Mouse (Mus musculus) frontal cortex, adult 2 months (tissue): ENCODE data around the gene Actl6b. TPM values are rescaled to one million over a fixed set of nuclear protein-coding genes. Genes with fewer than 3 reads are reported as not detected.

ENCODE experiments used
- DNase-seq, 2 experiments: peaks; one replicate each; pipeline ENCODE4 v3.0.0; 2022; ENCODE audit warnings: low spot score in 1 of 2; ENCODE audit errors: extremely low spot score in 1 of 2
- polyA plus RNA-seq: library from polyadenylated mRNA; depleted of rRNA; stranded (reverse); fragments of >200 nt; gene quantifications from 2 replicates; pipeline ENCODE4 v1.2.3, GENCODE M21; 2012; rRNA removed

The Actl6b gene
- 184 and 199 TPM in 2 replicates for polyA plus RNA-seq

DNA sequence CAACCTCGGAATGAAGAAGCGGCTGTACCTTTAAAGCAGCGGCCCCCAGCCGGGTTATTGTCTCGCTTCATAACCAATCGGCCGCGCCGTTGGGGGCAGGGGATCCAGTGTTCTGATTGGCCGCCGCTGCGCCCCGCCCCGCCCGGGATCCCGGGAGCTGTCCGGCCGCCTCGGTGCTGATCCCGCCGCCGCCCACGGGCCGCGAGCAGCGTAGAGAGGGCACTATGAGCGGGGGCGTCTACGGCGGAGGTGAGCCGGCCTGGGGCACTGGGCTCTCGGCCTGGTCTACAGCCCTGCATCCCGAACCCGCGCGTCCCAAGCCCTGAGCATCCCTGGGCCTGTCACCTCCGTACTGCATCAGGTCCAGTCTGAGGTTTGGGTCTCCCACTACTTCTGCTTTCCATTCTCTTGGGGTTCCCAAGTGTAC lies at the start of gene Actl6b:
TSS of gene Actl6b (plus strand) at position 107 of the 427 bp plus-strand sequence.
- peak; percentile 86 to 93 for DNase-seq

DNA sequence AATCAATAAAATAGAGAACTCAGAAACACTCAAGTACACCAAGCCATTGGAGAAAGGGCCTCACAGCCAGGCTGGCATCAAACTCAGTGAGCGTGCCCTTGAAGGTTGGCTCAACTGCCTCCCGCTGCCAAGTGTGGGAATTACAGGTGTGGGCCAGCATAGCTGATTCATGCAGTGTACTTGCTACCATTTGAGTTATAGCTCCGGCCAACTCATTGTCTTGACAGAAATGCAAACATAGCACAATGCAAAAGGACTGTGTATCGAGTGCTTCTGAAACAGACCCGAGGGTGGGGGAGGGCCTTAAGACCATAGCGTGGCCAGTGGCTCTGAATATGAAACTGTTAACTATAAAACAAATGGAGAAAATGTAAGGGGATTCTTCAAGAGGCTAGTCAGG lies 49.3 kb upstream of the Actl6b start:
- DNase-seq: no peak

- DNase-seq: peak in 1 of 2 experiments; percentile 74
Measured at GRCm38 (mm10) chr5:137510014-137510501, 43.3 kb upstream of the Actl6b start.

DNA sequence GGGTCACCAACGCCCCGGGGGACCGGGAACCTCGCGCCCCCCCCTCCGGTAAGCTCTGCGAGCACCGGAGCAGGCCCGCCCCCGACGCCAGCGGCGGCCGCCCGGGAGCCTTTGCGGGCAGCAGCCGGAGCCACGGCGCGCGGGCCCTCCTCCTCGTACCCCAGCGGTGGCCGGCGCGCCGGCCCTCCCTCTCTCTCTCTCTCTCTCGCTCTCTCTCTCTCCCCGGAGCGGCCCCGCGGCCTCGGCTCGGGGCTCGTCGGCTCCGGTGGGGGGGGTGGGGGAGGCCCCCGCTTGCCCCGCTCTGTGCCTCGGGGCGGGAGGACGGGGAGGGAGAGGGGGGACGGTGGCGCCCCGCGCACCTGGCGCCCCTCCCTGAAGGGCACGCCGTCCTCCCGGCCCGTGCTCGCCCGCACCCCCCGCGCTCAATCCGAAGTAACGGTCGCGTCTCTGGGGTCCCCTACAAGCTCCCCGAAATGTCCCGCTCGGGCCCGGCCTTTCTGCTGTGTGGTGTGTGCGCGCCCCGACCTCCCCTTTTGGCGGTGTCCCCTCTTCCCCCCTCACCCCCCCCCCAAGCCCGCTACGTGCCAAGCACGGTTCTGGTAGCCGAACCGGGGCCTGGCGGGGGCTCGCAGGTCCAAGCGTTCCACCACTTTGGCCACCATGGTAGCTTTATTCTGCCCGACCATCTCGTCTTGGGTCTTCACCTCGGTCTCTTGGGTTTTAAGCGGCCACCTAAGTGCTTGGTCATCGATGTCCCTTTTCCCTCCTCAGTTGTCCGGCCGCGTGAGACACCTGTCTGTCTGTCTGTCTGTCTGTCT lies 42.5 kb upstream of the Actl6b start:
- no peak for DNase-seq

DNA sequence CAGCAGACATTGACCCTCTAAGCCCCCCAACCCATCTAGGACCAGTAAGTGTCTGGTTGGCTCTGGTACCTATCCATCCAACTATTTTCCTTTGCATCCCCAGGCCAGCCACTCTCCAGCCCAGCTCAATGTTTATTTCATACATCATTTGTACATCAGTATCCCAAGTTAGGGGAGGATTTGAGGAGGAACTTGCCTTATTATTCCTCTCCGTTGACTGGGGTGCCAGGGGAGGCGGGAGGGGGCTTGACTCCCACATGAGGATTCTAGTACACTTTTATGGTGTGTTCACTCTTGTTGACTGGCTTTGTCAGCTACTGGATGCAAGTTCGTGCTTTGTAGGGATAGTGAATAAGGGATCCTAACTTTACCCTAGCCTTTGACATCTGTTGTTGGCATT lies 41.6 kb upstream of the Actl6b start:
- no peak for DNase-seq

DNA sequence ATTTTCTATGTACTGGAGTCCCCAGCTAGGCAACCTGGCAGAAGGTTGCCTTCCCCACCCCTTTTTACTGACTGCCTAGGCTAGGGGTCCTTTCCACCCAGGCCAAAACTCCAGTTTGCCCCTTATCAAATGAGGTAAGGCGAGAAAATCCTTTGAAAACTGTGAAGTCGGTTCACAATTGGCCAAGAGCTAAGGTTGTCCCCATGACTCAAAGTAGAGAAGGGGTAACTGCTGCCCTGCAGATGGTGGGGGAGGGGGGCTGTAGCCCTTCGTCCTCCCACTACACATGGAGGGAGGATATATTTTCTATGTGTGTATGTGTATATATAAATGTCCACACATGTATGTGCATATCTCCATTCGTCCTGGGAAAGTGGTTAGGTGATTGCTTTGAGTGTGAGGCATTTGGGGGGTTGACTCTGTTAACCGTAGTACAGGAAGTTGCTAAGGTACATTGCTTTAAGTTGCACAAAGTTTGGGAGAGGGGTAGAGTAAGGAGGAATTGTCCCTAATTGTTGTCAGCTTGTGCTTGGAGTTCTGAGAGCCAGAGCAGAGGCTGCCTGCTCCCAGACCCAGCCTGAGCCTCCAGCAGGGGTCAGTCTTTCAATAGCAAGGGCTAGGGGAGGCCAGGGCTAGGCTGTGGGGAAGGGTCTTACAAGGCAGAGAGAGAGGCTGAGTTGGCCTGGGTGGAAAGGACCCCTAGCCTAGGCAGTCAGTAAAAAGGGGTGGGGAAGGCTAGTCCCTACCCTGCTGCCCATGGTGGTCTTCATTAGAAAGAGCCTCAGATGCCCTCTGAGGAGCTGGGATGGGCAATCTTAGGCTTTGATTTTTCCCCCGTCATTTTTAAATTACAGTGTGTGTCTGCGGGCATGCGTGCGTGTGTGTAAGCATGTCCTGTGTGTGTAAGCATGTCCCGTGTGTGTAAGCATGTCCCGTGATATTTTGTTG lies 40.2 kb upstream of the Actl6b start:
- DNase-seq: no peak

DNA sequence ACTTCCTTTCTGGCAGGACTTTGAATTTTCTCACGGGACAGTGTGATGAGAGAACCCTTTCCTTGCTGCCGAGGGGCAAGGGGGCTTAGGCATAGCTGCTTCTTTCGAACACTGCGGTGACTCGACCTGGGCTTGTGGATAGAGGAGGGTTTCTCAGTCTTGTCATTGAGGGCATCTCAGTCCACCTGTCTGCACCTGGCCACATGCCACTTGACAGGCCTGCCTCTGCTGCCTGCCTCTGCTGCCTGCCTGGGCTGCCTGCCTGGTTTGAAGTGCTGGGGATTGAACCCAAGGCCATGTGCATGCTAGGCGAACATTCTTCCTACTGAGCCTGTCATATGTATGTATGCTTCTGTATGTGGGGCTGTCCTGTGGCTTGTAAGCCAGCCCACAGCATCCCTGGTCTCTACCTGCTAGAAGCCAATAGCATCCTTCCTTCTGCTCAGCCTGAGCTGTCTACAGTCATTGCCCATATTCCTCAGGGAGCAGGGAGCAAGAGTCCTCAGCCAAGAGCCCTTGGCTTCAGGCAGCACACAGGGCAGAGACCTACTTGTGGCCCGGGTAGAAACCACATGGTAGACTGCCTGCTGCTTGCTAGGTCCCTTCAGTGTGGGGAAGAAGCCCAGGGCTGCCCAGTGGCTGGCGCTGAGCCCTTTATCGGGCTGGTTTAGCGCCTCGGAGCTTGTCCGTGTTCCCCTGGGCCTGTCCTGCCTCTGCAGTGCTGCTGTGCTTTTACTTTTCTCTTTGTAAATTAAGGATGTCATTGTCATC lies 39.2 kb upstream of the Actl6b start:
- no peak for DNase-seq

- no peak for DNase-seq
Measured at GRCm38 (mm10) chr5:137514811-137515210, 38.5 kb upstream of the Actl6b start.

- no peak for DNase-seq
Measured at GRCm38 (mm10) chr5:137518436-137518835, 34.9 kb upstream of the Actl6b start, which contains the start of gene Gigyf1. Gene Gigyf1, plus strand, starts transcription at chr5:137518548.

DNA sequence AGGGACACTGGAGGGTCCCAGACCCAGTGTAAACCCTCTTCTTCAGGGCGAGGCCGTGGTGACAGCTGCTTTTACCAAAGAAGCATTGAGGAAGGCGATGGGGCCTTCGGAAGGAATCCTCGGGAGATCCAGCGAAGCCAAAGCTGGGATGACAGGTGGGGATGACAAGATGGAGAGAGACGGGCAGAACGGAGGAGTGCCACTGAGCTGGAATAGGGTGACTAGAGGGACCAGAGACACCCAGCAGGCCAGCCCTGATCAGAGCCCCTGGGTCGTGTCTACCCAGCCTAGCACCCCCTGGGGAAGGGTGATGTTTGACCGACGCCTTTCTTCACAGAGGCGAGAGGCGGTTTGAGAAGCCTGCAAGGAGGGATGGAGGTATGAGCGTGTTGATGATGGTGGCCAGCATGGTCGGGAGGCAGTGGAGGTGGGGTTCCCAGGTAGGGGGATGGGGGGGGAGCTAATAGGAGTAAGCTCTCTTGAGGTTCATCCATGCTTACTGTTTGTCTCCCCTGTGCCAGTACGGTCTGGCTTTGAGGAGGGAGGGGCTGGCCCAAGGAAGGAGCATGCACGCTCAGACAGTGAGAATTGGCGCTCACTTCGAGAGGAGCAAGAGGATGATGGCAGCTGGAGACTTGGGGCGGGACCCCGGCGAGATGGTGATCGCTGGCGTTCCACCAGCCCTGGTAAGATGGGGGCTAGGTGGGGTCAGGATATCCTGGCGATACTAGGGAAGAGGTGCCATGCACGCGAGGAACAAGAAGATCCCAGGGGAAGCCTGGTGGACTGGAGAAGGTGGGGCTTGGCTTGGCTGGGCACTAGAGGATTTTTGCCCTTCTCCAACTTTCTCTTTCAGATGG lies 33.4 kb upstream of the Actl6b start:
- no peak for DNase-seq

DNA sequence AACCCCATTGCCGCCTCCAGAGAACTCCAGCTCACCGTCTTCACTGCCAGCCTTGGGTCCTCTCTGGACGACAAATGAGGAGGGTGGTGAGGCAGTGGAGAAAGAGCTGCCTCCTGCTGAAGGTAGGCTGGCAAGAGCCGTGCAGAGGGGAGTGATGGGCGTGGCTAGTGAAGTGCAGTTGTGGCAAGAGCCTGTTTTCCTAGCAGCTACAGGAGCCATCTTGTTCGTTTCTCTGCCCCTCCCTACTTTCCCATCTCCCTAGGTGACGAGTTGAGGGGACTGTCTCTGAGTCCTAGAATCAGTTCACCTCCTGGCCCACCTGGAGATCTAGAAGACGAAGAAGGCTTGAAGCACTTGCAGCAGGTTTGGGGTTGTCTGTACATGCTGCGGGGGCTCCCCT lies 31.5 kb upstream of the Actl6b start:
- DNase-seq: no peak

DNA sequence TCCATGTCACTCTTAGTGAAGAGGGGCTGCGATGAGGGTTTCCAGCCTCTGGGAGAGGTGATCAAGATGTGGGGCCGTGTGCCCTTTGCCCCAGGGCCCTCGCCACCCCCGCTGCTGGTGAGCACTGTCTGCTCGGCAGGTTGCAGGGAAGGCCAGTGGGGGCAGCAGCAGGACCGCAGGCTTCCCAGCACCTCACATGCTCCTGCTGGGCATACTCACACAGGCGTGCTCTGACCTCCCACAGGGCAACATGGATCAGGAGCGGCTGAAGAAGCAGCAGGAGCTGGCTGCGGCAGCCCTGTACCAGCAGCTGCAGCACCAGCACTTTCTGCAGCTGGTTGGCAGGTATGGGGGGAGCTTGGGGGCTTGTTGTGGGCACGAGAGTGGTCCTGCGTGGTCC lies 30.6 kb upstream of the Actl6b start:
- DNase-seq: no peak

- DNase-seq: no peak
Measured at GRCm38 (mm10) chr5:137523396-137524250, 29.7 kb upstream of the Actl6b start.

DNA sequence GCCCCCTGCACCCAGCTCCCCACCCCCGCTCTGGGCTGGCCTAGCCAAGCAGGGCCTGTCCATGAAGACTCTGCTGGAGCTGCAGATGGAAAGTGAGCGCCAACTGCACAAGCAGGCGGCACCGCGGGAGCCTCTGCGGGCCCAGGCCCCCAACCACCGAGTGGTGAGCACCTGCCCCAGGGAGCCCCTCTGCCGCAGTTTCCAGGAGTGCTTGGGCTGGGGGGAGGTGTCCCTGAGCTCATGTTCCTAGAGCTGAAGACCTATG lies 29.1 kb upstream of the Actl6b start:
- DNase-seq: no peak

DNA sequence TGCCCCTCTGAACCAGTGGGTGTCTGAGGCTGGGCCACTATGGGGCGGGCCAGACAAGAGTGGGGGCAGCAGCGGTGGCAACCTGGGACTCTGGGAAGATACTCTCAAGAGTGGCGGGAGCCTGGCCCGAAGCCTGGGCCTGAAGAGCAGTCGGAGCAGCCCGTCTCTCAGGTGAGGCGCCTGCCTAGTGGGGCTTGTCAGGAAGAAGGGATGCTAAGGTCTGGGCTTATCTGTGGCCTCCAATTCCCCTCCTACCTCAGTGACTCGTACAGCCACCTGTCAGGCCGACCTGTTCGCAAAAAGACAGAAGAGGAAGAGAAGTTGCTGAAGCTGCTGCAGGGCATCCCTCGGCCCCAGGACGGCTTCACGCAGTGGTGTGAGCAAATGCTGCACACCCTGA lies 28.6 kb upstream of the Actl6b start:
- DNase-seq: no peak

DNA sequence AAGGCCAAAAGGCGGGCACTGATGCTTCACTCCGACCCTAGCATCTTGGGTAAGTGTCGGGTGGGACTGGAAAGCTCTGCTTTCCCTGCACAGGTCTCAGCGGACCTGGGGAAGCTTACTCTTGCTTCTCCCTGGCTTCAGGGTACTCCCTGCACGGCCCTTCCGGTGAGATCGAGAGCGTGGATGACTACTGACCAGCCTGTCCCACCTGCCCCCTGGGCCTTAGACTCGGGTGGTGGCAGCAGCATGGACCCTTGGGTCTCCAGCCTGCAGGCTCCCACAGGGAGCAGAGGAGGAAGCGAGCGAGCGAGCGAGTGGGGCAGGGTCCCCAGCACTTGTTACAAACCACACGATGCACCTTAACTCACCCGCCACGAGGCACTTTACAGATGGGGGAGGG lies 27.8 kb upstream of the Actl6b start:
- no peak for DNase-seq

GRCm38 (mm10) chr5:137526192-137526936 lies 27.0 kb upstream of the Actl6b start:
- peak in 1 of 2 experiments; percentile 51 for DNase-seq

- DNase-seq: no peak
Measured at GRCm38 (mm10) chr5:137527413-137527812, 25.9 kb upstream of the Actl6b start.
